Mouse (Mus musculus): ENCODE data around the gene Xylb.

DNA sequence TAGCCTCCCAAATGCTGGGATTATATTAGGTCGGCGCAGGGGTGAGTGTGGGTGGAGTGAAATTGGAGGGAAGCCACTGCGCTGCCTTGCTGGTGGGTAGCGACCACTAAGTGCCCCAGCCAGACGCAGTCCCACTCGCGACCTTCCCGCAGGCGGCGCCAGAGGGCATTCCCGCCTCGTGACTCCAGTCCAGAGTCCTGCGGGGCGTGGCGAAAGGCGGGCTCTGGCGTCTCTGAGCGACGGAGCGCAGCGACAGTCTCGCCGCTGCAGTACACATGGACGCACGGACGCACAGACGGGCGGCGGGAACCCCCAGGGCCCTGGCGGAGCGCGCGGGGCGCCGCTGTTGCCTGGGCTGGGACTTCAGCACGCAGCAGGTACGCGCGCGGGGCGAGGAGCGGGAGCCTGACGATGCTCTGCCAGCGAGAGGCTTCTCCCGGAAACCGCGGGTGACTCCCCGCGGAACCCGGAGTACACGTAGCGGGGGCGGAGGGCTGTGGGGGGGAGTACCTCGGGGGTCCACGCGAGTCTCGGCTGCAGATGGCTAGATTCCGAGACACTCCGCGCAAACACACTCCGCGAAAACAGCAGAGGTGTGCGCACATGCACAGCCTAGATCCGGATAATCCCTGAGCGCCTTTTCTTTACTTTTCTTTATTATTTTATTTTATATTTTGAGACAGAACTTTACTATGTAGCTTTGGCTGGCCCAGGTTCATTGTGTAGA lies at the start of gene Xylb:
- TF ChIP-seq GATA1 (IDR thresholded peaks at IDR 0.05; ENCODE audit: low read length) (no peak), TAL1 (IDR thresholded peaks at IDR 0.05; ENCODE audit: low read length) (no peak)
